Mouse (Mus musculus) C2C12 (cell line): ENCODE results near the gene Calcrl. TPM values are rescaled to one million over a fixed set of nuclear protein-coding genes. Genes with fewer than 3 reads are reported as not detected.

Source experiments
- H3K27me3 ChIP-seq: one replicate; pipeline ENCODE4 v1.6.1; 2011; ENCODE audit not compliant: control insufficient read depth, insufficient read depth, insufficient read length
- H3K36me3 ChIP-seq: one replicate; pipeline ENCODE4 v1.6.1; 2011; ENCODE audit not compliant: control insufficient read depth, insufficient read depth
- H3K4me3 ChIP-seq: one replicate; pipeline ENCODE4 v1.5.1; 2011; ENCODE audit warnings: mild to moderate bottlenecking, control low read depth; ENCODE audit not compliant: poor library complexity, insufficient read depth, severe bottlenecking
- H3K79me2 ChIP-seq: one replicate; pipeline ENCODE4 v1.6.1; 2011; ENCODE audit not compliant: control insufficient read depth, insufficient read depth
- H3K79me3 ChIP-seq: one replicate; pipeline ENCODE4 v1.6.1; 2011; ENCODE audit warnings: low read depth, control low read depth
- H3ac ChIP-seq: one replicate; pipeline ENCODE3; 2011; ENCODE audit warnings: low read depth; ENCODE audit not compliant: control insufficient read depth, insufficient read length
- CEBPB ChIP-seq: IDR thresholded peaks from one replicate; pipeline ENCODE4 v1.6.1; 2011; ENCODE audit warnings: low read depth, mild to moderate bottlenecking, control low read depth, moderate library complexity
- CTCF ChIP-seq: IDR thresholded peaks from one replicate; pipeline ENCODE4 v1.5.1; 2011; ENCODE audit not compliant: control insufficient read depth, insufficient read depth, insufficient read length
- FOSL1 ChIP-seq: IDR thresholded peaks from one replicate; pipeline ENCODE4 v1.8.0; 2011; ENCODE audit warnings: mild to moderate bottlenecking, low read length; ENCODE audit not compliant: poor library complexity, insufficient read depth, severe bottlenecking
- MAX ChIP-seq: IDR thresholded peaks from one replicate; pipeline ENCODE4 v1.6.1; 2011; ENCODE audit warnings: mild to moderate bottlenecking, control low read depth
- MYOD1 ChIP-seq: IDR thresholded peaks from one replicate; pipeline ENCODE4 v1.6.1; 2011; ENCODE audit warnings: low read depth; ENCODE audit not compliant: control insufficient read depth, insufficient read length
- MYOG ChIP-seq: IDR thresholded peaks from one replicate; pipeline ENCODE4 v1.6.1; 2011; ENCODE audit not compliant: control insufficient read depth, insufficient read length; ENCODE audit errors: extremely low read depth
- USF1 ChIP-seq: IDR thresholded peaks from one replicate; pipeline ENCODE4 v1.6.1; 2011; ENCODE audit warnings: low read depth, mild to moderate bottlenecking, control low read depth, moderate library complexity
- long read RNA-seq, 2 experiments: library from polyadenylated mRNA; unstranded; transcript quantifications; one replicate each; pipeline ENCODE4 v2.0.0; 2019 to 2020
- polyA plus RNA-seq: library from polyadenylated mRNA; unstranded; fragments of >200 nt; fragmentation: generic; extraction: Trizol; gene quantifications from one replicate; pipeline ENCODE4 v1.2.1, GENCODE M21; 2012; ENCODE audit warnings: missing spikeins

Calcrl gene
- polyA plus RNA-seq: 3.8 TPM
- long read RNA-seq, experiment 1, partial matches to known transcripts: 0 of 1 reads
- long read RNA-seq, experiment 1, other reads (novel, unspliced or antisense): 1 of 1 reads
- long read RNA-seq, experiment 2, full-length matches to known transcripts: 3 of 9 reads
- long read RNA-seq, experiment 2, partial matches to known transcripts: 1 of 9 reads
- long read RNA-seq, experiment 2, other reads (novel, unspliced or antisense): 5 of 9 reads

- Histone ChIP-seq H3K79me3 (no peaks in the 10 kb centered on the region), H3ac (peak within 1 kb of the TSS; percentile 79), H3K79me2 (peaks cover 5% of the 10 kb centered on the region), H3K4me3 (peak within 1 kb of the TSS; percentile 31), H3K36me3 (no peaks in the 10 kb centered on the region), H3K27me3 (no peaks in the 10 kb centered on the region)
- TF ChIP-seq MAX (peak; percentile 31), FOSL1 (no peak), CTCF (no peak), MYOD1 (no peak), CEBPB (peak; percentile 65)
Measured at GRCm38 (mm10) chr2:84425138-84425537, at the start of gene Calcrl. Gene Calcrl, minus strand, starts transcription at chr2:84425411.

DNA sequence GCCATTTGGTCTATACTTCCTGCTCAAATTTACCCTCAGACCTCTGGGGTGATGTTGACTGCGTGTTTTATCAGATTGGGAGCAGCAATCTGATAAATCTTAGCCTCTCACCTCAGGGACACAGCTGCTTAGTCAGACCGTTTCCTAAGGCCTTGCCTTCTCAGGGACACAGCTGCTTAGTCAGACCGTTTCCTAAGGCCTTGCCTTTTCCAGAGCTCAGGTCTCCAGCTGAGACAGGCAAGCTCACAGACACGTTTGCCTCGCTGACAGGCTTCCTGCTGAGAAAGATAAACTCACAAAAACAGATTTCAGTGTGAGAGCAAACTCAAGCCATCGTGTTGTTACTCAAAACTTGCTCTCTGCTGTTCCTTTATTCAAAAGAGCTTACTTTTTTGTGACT, 49.4 kb upstream of the Calcrl start:
- H3K4me3 ChIP-seq: no peak overlapping the region
- no peaks in the 10 kb centered on the region for H3K79me2 ChIP-seq
- H3K79me3 ChIP-seq: no peaks in the 10 kb centered on the region
- H3ac ChIP-seq: no peak overlapping the region
- H3K36me3 ChIP-seq: peaks cover 12% of the 10 kb centered on the region
- no peak for TF ChIP-seq CEBPB
- TF ChIP-seq MYOG: no peak
- TF ChIP-seq MYOD1: no peak
- TF ChIP-seq CTCF: no peak
- no peak for TF ChIP-seq USF1
- no peak for TF ChIP-seq FOSL1
- no peak for TF ChIP-seq MAX
- no peaks in the 10 kb centered on the region for H3K27me3 ChIP-seq

GRCm38 (mm10) chr2:84473941-84474530, 48.8 kb upstream of the Calcrl start:
- Histone ChIP-seq H3K79me2 (no peaks in the 10 kb centered on the region), H3K27me3 (no peaks in the 10 kb centered on the region), H3K79me3 (no peaks in the 10 kb centered on the region), H3K4me3 (no peak overlapping the region), H3ac (no peak overlapping the region), H3K36me3 (peaks cover 12% of the 10 kb centered on the region)
- no peak for TF ChIP-seq FOSL1
- no peak for TF ChIP-seq CTCF
- no peak for TF ChIP-seq MYOG

- no peaks in the 10 kb centered on the region for H3K36me3 ChIP-seq
- no peaks in the 10 kb centered on the region for H3K27me3 ChIP-seq
- H3K79me3 ChIP-seq: no peaks in the 10 kb centered on the region
- no peak overlapping the region for H3ac ChIP-seq
- H3K79me2 ChIP-seq: no peaks in the 10 kb centered on the region
- no peak overlapping the region for H3K4me3 ChIP-seq
- TF ChIP-seq MYOD1 (no peak), MAX (no peak), CTCF (no peak), MYOG (no peak), CEBPB (no peak)
Measured at GRCm38 (mm10) chr2:84467391-84467790, 42.2 kb upstream of the Calcrl start.

DNA sequence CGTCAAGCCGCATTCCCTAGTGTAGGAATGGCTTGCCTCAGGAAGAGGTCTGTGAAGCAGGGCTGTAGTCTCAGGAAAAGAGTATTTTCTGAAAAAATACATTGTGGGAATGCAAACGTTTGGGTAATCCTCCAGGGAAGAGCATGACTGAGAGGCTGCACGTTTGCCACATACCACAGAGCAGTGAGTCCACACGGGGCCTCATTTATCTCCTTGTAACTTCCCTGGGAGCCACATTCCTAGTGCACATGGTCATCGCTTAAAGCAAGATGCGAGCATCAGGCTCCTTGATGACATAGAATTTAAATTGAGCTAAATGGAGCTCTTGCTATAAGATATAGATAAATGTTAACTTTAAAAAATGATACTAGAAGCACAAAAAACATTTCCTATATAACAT, 39.7 kb upstream of the Calcrl start:
- H3K79me3 ChIP-seq: no peaks in the 10 kb centered on the region
- H3ac ChIP-seq: no peak overlapping the region
- TF ChIP-seq USF1 (no peak), MAX (peak; percentile 78), MYOD1 (no peak), CTCF (no peak), FOSL1 (no peak)
- no peaks in the 10 kb centered on the region for H3K36me3 ChIP-seq
- H3K79me2 ChIP-seq: no peaks in the 10 kb centered on the region
- H3K4me3 ChIP-seq: no peak overlapping the region
- H3K27me3 ChIP-seq: no peaks in the 10 kb centered on the region

GRCm38 (mm10) chr2:84462411-84462810, 37.2 kb upstream of the Calcrl start:
- H3K79me2 ChIP-seq: no peaks in the 10 kb centered on the region
- no peaks in the 10 kb centered on the region for H3K79me3 ChIP-seq
- H3K27me3 ChIP-seq: no peaks in the 10 kb centered on the region
- TF ChIP-seq CTCF (no peak), CEBPB (no peak), MYOG (no peak), MAX (no peak), MYOD1 (no peak), FOSL1 (no peak), USF1 (no peak)
- H3ac ChIP-seq: no peak overlapping the region
- H3K4me3 ChIP-seq: no peak overlapping the region
- no peaks in the 10 kb centered on the region for H3K36me3 ChIP-seq
